Mouse (Mus musculus): ENCODE measurements around the gene Ampd3.

Ampd3 gene

DNA sequence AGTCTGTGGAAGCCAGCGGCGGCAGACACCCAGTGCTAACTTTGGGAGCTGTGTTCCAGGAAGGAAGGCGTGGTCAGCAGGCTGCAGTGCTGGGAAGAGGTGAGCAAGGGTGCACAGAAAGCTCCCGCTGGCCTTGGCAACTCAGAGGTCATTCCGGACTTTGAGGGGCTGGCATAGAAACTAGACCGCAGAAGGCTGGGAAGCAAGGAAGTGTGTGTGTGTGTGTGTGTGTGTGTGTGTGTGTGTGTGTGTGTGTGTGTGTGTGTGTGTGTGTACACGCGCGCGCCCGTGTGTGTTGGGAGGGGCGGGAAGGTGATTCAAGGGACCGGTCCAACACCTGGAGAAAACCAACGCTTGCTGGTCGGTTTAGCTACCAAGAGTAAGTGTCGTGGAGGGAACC, at the start of gene Ampd3:
TSS of gene Ampd3 (plus strand) at position 206 of the 400 bp plus-strand sequence.
- no peak for DNase-seq (ENCODE audit: low spot score in 2 of 2)

GRCm38 (mm10) chr7:110718505-110718904, 49.5 kb upstream of the Ampd3 start:
- DNase-seq (ENCODE audit: low spot score in 2 of 2) = no peak

GRCm38 (mm10) chr7:110719857-110720256, 48.1 kb upstream of the Ampd3 start:
- no peak for DNase-seq (ENCODE audit: low spot score in 2 of 2)

- no peak for DNase-seq (ENCODE audit: low spot score in 2 of 2)
Measured at GRCm38 (mm10) chr7:110722183-110722582, 45.8 kb upstream of the Ampd3 start.

GRCm38 (mm10) chr7:110727049-110727448, 41.0 kb upstream of the Ampd3 start:
- DNase-seq (ENCODE audit: low spot score in 2 of 2) = peak in 1 of 2 experiments; percentile 44

- DNase-seq (ENCODE audit: low spot score in 2 of 2) = no peak
Measured at GRCm38 (mm10) chr7:110728876-110729275, 39.1 kb upstream of the Ampd3 start.

- DNase-seq (ENCODE audit: low spot score in 2 of 2) = no peak
Measured at GRCm38 (mm10) chr7:110729295-110729694, 38.7 kb upstream of the Ampd3 start.

GRCm38 (mm10) chr7:110731091-110731967, 36.7 kb upstream of the Ampd3 start:
- no peak for DNase-seq (ENCODE audit: low spot score in 2 of 2)

GRCm38 (mm10) chr7:110732001-110732632, 35.9 kb upstream of the Ampd3 start:
- DNase-seq (ENCODE audit: low spot score in 2 of 2) = no peak

GRCm38 (mm10) chr7:110736914-110737313, 31.1 kb upstream of the Ampd3 start:
- no peak for DNase-seq (ENCODE audit: low spot score in 2 of 2)

DNA sequence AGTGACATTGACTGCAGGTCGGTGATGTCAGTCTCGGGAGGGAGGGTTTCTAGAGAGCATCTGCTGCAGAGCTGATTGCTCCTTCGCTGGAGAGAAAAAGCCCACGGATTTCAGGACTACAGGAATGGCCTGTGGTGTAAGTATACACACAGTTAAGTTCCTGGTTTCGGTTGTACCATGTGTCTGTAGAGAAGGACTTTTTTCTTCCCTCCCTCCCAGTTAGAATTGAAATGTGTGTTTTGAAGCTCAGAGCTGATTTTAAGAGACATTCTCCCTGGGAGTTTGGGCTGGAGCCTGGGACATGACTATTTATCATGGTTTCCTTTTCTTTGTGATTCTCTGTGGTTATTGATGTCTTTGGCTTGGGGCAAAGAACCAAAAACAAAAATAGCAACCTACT, 28.2 kb upstream of the Ampd3 start:
- no peak for DNase-seq (ENCODE audit: low spot score in 2 of 2)

DNA sequence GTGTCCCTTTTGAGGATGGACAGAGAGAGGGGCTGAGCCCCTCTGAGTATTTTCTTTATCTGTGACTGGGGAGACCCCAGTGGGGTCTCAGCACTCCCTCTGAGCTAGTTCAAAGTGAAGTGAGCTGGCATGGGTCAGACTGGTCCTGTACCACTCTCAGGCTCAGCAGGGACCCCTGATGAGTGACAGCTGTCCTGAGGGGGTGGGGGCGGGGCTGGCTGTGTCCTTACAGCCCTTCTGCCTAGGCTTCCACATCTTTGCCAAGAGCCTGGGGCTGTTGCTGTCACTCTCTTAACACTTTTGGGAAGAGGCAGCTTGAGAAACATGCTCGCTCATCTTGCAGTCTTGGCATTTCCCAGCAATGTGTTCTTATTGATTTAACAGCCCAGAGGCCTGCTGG, 27.8 kb upstream of the Ampd3 start:
- DNase-seq (ENCODE audit: low spot score in 2 of 2) = no peak

DNA sequence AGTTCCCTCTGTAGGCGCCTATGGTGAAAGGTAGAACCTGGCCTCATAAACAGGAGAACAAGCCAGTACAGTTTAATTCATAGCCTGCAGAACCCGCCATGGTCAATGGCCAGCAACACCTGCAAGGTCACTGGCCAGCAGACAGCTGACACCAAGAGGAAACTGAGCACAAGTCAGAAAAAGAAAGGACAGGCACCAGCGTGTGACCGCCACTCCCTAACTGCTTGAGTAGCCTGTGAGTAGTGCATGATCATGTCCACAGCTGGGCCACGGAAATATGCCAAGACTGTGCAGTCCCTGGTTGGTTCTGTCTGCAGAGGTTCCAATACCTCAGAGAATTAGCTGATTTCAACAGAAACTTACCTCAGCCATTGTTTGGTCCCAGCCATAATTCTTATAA, 26.0 kb upstream of the Ampd3 start:
- no peak for DNase-seq (ENCODE audit: low spot score in 2 of 2)

DNA sequence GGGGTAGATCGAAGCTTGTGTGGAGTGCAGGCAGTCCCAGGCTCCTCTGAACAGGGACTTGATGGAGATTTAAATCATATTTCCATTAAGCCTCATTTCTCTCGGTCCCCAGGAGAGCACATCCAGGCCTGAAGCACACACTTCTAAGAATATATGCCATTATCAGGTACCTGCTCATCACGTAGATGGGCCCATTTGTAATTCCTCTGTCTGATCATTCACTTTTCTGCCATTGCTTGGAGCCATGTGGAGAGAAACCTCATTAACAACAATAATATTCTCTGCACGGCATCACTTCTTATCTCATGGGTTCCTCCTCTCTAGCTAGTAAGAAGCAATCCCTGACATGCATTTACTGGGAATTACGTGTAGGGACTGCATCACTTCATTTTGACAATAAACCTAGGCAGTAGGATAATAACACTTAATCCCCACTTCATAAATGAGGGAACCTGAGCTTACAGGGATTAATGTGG, 21.9 kb upstream of the Ampd3 start:
- no peak for DNase-seq (ENCODE audit: low spot score in 2 of 2)

- DNase-seq (ENCODE audit: low spot score in 2 of 2) = no peak
Measured at GRCm38 (mm10) chr7:110746809-110747208, 21.2 kb upstream of the Ampd3 start.

DNA sequence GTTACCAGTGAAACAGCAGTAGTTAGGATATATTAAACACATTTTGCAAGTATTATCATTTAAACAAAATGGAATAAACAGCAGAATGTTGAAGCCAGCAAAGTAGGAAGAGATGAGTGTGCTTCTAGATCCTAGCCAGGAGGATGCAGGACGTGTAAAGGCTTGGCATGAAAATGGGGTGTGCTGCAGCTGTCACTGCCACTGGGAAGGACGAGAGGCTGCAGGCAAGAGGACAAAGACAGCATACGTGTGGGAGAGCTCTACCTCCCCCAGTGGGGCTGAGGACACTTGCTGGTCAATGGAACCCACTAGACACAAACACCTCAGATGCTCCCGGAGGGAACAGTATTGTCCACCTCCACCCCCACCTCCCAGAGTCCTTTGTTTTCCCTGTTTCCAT, 17.2 kb upstream of the Ampd3 start:
- no peak for DNase-seq (ENCODE audit: low spot score in 2 of 2)

- DNase-seq (ENCODE audit: low spot score in 2 of 2) = no peak
Measured at GRCm38 (mm10) chr7:110751634-110752033, 16.4 kb upstream of the Ampd3 start.

DNA sequence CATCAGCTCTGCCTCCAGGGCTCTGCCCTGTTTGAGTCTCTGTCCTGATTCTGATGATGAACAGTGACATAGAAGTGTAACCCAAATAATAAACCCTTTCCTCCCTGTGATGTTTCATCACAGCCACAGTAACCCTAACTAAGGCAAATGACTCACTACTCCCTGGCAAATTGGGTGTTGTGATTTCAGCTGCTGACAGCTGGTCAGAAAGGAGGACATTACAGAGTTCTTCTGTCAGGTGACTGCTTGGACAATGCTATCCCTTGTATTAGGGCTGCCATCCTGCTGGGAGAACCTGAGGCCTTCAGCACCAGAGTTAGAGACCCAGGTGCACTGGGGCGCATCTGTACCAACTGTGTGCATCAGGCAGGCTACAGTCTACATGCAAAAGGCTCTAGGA, 14.7 kb upstream of the Ampd3 start:
- DNase-seq (ENCODE audit: low spot score in 2 of 2) = no peak

DNA sequence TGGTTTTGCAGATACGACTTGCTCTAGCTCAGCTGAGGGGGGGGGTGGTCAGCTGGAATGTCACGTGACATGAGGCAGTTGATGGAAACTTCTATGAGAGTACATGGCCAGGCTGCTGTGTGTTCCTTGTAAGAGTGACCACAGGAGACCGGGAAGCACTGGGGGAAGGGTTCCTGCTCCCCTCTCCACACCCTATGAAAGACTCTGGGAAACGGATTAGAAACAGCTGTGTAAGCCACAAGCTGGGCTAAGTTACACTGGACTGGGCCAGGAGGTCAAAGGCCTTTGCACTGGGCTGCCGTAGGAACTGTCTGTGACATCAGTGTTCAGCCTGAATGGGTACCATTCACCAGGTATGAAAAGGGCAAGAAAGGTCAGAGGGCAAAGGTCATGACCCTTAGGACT, 14.1 kb upstream of the Ampd3 start:
- DNase-seq (ENCODE audit: low spot score in 2 of 2) = no peak

- no peak for DNase-seq (ENCODE audit: low spot score in 2 of 2)
Measured at GRCm38 (mm10) chr7:110756440-110756839, 11.6 kb upstream of the Ampd3 start.

DNA sequence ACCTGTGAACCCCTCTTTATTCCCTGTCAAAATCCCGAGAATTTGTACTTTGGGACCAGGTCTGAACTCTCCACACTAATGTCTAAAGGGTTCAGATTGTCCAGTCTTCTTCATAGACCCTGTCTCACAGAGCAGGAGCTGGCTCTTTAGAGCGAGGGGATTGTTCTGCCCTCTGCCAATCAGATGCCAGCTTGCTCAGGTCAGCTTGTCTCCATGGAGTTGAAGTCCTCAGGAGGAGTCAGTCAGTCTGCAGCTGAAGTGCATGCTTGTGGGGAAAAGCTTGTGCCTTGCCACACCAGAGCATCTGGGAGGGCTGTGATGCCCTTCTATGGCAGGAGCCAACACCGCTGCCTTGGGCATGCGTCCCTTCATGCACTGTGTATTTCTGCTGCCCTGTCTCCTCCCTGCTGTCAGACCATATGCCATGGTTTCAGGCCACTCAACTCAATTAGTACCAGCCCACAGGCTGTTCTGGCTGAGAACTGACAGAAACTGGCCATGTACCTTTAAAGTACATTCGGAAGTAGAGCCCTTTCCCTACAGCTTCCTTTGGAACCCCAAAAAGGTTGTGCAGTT, 5.3 kb upstream of the Ampd3 start:
- DNase-seq (ENCODE audit: low spot score in 2 of 2) = no peak

DNA sequence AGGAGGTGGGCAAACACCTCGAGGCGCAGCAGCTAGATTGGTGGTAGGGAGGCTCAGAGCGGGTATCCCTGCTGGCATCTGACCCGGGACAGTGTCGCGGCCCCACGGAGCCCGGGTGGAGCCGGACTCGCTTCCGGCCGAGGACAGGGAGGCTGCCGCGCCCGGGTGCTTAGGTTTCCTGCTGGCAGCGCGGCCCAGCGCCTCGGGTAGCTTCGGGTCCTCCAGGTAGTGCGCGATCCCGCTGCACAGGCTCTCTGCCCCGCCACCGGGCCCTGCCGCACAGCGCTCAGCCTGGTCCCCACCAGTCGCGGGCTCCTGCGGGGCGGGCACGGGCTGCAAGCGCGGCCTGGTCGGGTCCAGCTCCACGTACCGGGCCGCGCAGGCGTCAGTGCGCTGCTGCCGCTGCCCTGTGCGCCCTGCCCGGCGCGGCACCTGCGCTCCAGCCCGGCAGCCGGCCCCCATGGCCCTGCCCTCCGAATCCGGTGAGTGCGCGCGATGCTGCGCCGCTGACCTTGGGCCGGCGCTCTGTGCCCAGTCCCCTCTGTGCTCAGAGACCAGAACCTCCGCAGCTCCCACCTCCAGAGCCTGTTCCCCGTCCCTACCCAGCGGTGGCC, 552 bp downstream of the Ampd3 start:
- peak in 1 of 2 experiments; percentile 54 for DNase-seq (ENCODE audit: low spot score in 2 of 2)
